Mouse (Mus musculus) heart, adult 8-10 months (tissue): ENCODE data around the gene Apobec3. TPM values are rescaled to one million over a fixed set of nuclear protein-coding genes. Genes with fewer than 3 reads are reported as not detected.
"Not testable (repeated sequence)": the region's sequence is repeated elsewhere in the genome, so short reads cannot be mapped to it uniquely, and the experiment has no call there.

Experiments used
- DNase-seq: peaks from one replicate; pipeline ENCODE4 v3.0.0; 2022; ENCODE audit warnings: low spot score
- total RNA-seq, 4 experiments: library from RNA; stranded (reverse); gene quantifications; 2 replicates each; pipeline ENCODE4 v1.2.4; 2022

Apobec3 gene
- total RNA-seq, 4 experiments from 2014 or later, result 7.2 to 8.4 (median 8.0) TPM

DNA sequence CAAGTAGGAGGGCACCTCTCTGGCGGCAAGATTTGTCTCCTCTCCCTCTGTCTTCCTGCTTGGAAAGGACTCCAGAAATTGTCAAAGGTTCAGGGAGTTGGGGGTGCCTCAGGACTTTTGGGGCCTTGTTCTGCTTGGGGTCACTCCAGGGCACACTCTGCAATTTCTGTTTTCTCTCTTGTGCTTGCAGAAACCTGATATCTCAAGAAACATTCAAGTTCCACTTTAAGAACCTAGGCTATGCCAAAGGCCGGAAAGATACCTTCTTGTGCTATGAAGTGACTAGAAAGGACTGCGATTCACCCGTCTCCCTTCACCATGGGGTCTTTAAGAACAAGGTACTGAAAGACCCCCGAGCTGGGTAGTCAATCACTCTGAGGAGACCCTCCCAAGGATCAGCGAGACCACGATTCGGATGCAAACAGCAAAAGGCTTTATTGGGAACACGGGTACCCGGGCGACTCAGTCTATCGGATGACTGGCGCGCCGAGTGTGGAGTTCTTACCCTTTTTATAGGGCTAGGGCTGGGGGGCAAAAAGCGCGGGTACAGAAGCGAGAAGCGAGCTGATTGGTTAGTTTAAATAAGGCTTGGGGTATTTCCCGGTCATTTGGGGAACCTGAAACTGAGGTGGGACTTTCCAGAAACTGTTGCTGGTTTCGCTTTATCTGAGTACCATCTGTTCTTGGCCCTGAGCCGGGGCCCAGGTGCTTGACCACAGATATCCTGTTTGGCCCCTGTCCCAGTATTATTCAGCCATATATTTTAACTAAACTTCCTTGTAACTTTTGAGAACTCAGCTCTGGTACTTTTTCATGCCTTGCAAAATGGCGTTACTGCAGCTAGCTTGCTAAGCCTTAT is 4.0 kb downstream of the Apobec3 start:
- DNase-seq, result peak; percentile 42

DNA sequence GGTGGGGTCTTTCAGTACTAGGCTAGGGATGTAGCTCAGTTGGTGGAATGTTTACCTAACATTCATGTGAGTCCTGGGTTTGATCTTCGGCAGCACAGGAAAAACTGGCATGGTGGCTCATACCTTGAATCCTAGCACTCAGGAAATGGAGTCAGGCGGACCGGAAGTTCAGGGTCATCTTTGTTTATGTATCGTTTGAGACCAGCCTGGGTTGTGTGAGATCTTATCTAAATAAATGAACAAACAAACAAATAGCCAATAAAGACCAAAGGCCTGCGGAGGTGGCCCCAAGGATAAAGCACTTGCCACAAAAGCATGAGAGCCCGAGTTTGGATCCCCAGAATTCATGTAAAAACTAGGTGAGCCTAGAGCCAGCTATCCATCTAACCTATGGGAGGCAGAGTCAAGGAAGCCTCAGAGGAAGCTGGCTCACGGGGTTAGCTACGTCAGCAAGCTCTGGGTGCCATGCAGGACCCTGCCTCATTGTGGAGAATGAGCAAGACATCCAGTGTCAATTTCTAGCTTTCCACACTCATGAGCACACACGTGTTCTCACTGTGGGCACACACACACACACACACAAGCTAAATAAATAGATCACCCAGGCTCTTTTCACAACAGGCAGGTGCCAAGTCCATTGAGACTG is 4.7 kb downstream of the Apobec3 start:
- DNase-seq, result no peak

DNA sequence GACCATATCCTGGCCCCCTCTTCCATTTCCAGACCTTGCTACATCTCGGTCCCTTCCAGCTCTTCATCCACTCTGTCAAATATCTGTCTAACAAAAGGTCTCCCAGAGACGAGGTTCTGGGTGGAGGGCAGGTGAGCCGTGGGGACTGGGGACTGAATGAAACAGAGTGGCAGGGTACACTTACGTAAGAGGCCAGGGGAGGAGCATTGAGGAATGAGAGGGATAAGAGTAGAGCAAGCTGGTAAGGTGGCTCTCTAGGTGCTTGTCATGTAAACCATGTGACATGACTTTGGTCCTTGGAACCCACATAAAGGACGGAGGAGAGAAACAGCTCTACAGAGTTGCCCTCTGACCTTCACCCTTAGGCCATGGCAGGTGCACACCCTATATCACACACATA is 7.5 kb downstream of the Apobec3 start:
- DNase-seq, result no peak

DNA sequence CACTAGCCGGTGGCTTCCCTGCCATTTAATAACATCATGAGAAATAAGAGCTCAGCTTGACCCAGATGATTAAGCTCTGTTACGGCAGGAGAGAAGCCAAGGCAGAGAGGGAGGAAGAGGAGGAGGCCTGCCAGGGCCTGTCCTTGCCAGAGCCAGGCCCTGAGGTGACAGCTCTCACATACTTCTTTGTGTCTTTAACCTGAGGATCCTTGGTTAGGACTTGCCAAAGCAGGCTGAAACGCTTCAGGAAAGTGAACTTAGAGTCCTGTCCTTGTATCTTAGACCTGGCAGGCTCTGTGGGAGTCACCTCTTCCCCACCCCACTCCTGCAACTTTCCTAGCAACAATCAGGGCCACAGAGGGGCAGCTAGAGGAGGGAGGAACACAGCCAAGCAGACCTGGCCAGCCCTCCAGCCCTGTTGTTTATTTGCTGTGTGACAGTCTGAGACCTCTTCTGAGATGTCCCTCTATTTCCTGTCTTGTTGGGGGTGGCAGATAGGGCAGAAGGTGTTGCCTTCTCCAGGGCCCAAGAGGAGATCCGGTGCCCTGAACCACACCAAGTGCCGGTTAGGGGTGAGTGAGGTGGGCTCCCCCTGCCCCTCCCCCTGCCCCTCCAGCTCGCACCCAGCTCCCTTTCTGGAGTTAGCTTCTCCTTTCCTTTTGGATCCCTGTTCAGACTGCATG is 8.5 kb downstream of the Apobec3 start:
- DNase-seq, result no peak

DNA sequence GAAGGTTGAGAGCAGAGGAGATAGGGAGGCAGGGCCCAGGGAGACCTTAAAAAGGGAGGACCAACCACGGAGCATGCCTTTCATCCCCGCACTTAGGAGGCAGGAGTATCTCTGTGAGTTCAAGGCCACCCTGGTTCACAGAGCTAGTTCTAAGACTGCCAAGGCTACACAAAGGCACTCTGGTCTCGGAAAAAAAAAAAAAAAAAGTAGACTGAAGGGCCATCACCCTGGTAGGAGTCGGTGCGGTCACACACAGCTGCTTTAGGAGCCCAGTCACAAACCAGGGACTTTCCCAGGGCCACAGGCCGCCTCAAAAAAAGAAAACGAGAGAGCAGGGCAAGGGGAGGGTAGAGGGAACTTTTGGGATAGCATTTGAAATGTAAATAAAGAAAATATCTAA is 9.3 kb downstream of the Apobec3 start:
- DNase-seq, result no peak

DNA sequence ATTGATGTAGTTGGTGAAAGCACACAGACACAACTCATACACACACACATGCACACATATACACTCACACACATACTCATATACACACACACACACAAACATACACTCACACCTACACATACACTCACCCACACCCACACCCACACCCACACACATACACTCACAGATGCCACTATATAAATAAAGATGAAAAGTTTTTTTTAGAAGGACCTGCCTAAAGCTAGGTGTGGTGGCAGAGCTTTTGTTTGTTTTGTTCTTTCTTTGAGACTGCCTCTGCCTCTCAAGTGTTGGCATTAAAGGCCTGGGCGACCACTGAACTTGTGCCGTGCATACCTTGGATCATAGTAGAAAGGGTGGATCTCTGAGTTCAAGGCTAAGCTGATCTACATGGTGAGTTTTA is 9.9 kb downstream of the Apobec3 start:
- no peak for DNase-seq

DNA sequence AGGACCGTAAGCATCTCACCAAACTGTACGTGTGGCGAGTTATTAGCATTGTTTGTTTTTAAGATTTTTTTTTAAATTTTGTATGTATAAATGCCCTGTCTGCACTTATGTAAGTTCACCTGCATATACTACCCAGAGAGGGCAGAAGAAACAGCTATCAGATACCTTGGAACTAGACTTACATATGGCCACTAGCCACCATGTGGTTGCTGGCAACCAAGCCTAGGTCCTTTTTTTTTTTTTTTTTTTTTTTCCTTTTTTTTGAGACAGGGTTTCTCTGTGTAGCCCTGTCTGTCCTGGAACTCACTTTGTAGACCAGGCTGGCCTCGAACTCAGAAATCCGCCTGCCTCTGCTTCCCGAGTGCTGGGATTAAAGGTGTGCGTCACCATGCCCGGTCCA is 11.6 kb downstream of the Apobec3 start:
- not testable (repeated sequence) for DNase-seq

DNA sequence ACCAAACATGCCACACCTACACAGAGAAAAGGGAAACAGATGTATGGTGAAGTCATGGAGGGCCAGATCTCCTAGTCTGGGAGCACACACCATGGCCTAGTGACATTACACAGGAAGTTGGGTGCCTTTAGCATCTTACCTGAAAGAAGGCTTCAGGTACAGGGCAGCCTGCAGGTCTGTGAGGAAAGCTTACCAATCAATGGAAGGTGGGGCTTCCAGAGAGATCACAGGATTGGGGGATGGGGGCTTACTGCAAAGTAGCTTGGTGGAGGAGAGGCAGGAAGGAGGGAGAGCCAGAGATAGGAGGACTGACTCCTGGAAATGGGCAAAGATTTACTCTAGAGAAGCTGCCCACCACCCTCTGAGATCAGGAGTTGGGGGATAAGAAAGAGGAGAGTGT is 12.5 kb downstream of the Apobec3 start:
- DNase-seq, result no peak

DNA sequence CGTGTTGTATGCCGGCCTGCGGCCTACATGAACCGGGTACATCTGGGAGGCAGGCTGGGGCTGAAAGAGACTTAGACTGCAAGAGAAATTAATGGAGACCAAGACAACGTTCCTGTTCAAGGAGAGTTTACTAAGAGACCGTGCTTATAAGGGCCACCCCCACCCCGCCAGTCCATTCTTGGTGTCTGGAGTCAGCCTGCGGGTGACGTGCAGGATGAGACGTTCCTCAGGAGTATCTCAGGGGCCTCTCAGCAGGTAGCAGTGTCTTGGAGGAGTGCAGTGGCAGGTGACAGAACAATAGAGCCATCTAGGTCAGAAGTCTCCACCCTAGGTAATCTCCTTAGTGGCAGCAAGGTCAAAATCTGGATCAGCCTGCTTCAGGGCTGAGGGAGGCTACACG is 13.2 kb downstream of the Apobec3 start:
- not testable (repeated sequence) for DNase-seq

DNA sequence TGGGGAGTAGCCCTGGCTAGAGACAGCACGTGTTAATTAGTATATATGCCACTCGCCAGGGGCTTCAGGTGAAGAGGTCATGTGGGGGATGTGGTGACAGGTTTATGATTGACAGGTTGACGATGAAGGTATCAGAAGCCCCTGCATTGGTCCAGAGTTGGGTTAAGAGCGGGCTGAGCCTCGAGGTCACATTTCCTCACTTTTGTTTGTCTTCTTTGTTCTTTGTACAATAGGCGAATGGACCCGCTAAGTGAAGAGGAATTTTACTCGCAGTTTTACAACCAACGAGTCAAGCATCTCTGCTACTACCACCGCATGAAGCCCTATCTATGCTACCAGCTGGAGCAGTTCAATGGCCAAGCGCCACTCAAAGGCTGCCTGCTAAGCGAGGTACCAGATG is 13.8 kb downstream of the Apobec3 start:
- no peak for DNase-seq

DNA sequence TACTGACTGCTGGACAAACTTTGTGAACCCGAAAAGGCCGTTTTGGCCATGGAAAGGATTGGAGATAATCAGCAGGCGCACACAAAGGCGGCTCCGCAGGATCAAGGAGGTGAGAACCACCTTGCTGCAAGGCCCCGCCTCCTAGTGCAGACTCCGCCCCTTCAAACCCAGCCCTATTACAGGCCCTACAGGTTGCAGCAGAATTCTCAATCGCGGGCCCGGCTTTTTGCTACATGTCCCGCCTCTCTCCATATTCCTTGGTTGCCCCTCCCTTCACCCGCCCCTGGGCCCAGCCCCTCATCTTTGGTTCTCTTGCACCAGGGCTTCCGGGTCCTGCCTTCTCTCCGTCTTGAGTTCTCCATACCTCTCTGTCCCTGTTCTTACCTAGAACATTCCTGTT is 15.4 kb downstream of the Apobec3 start:
- DNase-seq, result no peak

DNA sequence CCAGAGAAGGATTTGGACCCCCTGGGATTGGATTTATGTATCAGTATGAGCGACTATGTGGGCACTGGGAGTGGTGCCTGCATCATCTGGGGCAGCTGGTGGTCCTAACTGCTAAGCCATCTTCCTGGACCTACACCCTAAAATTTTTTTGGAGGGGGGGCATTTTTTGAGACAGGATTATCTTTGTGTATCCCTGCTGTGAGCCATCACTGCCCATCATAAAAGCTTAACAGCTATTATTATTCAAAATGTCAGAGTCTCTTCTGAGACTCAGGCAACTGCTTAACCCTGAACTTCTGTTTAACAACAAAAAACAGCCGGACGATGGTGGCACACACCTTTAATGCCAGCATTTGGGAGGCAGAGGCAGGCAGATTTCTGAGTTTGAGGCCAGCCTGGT is 17.5 kb downstream of the Apobec3 start:
- DNase-seq, result not testable (repeated sequence)

DNA sequence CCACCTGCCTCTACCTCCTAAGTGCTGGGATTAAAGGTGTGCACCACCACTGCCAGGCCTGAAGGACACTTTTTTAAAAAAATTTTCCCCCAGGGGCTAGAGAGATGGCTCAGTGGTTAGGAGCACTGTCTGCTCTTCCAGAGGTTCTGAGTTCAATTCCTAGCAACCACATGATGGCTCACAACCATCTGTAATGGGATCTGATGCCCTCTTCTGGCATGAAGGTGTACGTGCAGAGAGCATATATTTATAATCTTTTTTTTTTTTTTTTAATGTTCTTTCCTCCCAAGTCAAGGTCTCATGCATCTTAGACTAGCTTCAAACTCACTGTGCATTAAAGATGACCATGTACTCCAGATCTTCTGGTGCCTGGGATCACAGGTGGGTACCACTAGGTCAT is 19.4 kb downstream of the Apobec3 start:
- not testable (repeated sequence) for DNase-seq

DNA sequence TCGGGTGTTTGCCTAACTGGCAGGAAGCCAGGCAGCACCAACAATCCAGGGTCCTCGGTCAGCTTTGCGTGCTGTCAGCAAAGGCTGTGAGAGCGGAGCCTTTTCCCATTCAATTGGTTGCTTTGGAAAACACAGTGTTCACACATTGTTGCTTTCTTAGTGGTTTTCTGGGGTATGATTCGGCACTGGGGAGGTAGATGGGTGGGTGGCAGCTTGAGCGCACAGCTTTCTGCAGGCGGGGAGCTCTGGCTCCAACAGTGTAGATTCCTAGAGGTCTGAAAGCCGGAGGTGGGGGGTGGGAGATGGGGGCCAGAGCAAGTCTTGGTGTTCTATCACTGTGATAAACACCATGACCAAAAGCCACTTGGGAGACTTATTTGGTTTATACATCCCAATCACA is 19.9 kb downstream of the Apobec3 start:
- no peak for DNase-seq

DNA sequence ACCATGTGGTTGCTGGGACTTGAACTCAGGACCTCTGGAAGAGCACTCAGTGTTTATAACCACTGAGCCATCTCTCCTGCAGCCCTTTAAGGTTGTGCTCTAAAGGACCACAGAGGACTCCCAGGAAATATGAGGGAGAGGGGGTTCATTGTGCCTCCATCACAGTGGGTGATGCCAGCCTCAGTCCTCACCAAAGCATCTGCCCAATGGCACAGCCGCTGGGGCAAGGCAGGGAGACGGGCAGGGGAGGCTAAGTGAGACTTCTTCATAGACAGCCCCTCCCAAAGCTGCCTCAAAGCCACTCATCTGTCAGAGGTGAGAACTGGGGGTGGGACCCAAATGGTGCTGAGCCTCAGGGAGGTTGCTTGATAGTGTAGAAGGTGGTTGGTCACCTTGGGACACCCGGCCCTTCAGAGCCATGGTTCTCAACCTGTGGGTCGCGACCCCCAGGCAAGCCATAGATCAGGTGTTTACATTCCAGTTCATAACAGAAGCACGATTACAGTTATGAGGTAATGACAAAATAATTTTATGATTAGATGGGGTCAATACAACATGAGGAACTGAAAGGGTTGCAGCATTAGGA is 22.4 kb downstream of the Apobec3 start:
- DNase-seq, result no peak

DNA sequence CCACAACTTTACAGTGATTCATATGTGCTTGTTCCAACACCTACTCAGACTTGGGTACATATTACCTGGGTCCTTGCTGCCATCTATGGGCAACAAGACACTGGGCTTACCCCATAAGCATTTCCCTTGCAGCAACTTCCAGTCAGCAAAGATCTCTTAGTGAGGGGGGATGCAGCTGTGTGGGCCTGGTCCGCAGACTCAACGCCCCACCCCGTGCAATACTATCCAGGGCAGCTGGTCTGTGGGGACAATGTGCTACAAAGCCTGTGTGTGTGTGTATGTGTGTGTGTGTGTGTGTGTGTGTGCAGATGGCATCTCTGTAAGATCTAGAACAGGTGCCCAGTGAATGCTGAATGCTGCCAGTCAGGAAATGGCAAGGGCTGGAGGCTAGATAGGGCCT is 22.9 kb downstream of the Apobec3 start:
- DNase-seq, result no peak

DNA sequence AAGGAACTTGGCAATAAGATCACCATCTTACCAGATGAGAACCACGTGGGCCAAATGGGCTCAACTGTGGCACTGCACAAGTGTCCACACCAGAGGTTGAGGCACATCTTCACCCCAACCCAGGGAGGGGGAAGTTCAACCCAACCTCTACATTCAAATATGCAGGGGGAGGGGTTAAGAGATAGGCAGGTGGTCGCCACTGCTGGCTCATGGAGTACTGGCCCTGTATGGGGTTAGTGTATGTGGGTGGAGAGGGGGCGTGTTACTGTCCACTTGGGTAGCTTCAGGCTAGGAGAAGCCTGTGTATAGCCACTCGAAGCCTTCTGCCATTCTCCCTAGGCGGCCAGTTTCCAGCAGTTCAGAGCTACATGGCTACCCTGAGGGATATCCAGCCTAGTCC is 24.7 kb downstream of the Apobec3 start:
- no peak for DNase-seq

DNA sequence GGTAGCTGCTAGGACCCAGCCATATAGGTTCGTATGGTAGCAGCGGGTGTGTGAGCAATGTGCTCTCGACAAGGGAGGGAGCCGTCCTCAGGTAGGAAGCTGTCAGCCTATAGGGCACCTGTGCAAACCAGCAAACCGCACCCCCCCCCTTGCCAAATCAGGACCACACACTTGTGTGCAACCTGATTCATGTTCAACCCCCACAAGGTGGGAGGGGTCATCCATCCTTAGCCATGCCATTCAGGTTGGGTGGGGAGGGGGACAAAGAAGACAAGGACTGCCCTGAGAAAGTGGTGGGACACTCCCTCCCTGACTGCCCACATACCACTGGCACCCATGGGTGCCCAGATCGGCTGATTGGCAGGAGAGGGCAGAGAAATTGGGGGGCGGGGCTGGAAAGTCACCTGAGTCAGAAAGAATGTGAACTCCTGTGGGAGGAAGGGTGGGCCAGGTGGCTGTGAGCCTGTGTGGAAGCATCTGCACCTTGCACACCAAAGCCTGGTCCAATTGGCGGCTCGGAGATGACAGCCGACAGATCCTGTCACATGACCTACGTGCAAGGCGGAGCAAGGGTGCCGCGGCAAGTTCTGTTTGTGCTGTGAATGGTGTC is 25.8 kb downstream of the Apobec3 start:
- no peak for DNase-seq

DNA sequence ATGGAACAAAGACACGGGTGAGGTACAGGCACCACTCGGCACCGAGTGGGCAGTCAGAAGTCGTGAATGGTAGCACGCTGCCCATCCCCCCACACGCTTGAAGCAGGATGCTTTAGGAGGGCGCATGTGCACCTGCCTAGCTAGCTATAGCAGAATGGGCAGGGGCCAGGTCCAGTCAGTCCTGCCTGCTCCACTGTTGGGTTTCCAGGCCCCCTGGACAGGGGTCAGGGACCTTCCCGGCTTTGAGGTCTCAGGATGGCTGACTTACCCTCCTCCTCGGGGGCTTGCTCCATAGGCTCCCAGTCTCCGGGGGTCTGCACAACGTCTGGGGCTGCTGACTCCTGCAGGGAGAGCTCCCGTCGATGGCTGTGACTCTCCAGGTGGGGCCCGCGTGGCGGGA is 27.0 kb downstream of the Apobec3 start:
- DNase-seq, result no peak

DNA sequence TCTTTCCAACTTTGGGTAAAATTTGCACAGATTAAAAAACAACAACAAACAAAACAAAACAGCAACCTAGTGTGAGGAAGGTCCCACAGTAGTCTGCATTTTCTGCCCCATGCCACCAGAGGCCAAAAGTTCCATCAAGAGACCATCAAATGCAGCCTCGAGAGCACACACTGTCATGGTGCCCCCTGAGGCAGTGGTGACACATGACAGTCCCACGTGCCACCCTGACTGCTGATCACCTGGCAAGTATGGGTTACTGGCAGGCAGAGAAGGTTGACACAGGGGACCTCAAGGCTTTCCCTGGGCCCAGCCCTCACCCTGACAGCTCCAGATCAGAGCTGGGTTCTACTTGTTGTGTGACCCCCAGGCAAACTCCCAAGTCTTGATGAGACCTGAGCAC is 28.3 kb downstream of the Apobec3 start:
- no peak for DNase-seq

DNA sequence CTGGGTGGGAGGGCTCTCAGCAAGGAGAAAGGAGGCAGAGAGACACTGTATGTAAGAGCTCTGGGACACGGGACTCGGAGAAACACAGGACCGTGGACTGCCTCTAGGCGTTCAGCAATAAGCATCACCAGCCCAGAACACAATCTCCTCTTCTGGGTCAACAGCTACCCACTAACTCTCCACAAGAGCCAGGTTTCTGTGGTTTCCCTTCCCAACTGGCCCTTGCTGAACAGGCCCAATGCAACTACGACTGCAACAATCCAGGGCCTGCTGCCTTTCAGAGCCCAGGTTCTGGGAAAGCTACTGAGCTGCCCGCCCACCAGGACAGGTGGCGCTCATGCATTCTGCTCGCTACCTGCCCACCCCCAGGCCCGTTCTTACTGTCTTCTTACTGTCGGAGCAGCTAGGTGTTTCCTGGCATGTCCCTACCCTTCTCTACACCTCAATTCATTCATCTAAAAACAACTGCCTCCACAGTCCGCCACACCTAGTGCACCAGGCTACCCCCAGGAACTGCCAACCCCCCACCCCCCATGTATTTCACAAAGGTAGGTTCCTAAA is 35.5 kb downstream of the Apobec3 start:
- no peak for DNase-seq
